Mouse (Mus musculus): Measurements from ENCODE around the gene Eepd1. TPM values are rescaled to one million over a fixed set of nuclear protein-coding genes. Genes with fewer than 3 reads are reported as not detected.

The Eepd1 gene
- polyA plus RNA-seq, 1 experiment from 2014 or later, result 12.3 TPM

GRCm38 (mm10) chr9:25590740-25591139 is 109.4 kb downstream of the Eepd1 start:
- no peak overlapping the region for H3K9ac ChIP-seq (ENCODE audit: low read length)
- H3K9me3 ChIP-seq (ENCODE audit: control insufficient read depth, low read length), result no peaks in the 10 kb centered on the region
- H3K27ac ChIP-seq (ENCODE audit: low read depth, low read length), result no peak overlapping the region
- no peaks in the 10 kb centered on the region for H3K36me3 ChIP-seq (ENCODE audit: control insufficient read depth, insufficient read depth, low read length)
- no peaks in the 10 kb centered on the region for H3K4me1 ChIP-seq (ENCODE audit: control insufficient read depth, insufficient read depth, low read length)
- H3K4me2 ChIP-seq (ENCODE audit: low read depth), result no peak overlapping the region
- H3K27me3 ChIP-seq (ENCODE audit: control insufficient read depth, insufficient read depth, low read length), result no peaks in the 10 kb centered on the region
- WGBS, result 42% methylated on average over 4 of the region's 4 CpGs
- no peak for ATAC-seq (ENCODE audit: insufficient read depth, low FRiP score, low TSS enrichment)
- no peak for DNase-seq (ENCODE audit: low spot score)
- no peak overlapping the region for H3K4me3 ChIP-seq (ENCODE audit: low read depth, low read length)

GRCm38 (mm10) chr9:25591390-25592354 is 110.3 kb downstream of the Eepd1 start:
- no peak overlapping the region for H3K4me3 ChIP-seq (ENCODE audit: low read depth, low read length)
- H3K9me3 ChIP-seq (ENCODE audit: control insufficient read depth, low read length), result no peaks in the 10 kb centered on the region
- no peaks in the 10 kb centered on the region for H3K4me1 ChIP-seq (ENCODE audit: control insufficient read depth, insufficient read depth, low read length)
- no peak overlapping the region for H3K4me2 ChIP-seq (ENCODE audit: low read depth)
- WGBS, result 28% methylated on average over 15 of the region's 15 CpGs
- no peak overlapping the region for H3K27ac ChIP-seq (ENCODE audit: low read depth, low read length)
- DNase-seq (ENCODE audit: low spot score) (peak; percentile 68), ATAC-seq (ENCODE audit: insufficient read depth, low FRiP score, low TSS enrichment) (peak; percentile 69; the same call in 1 of the 2 replicates)
- H3K9ac ChIP-seq (ENCODE audit: low read length), result no peak overlapping the region
- H3K36me3 ChIP-seq (ENCODE audit: control insufficient read depth, insufficient read depth, low read length), result no peaks in the 10 kb centered on the region
- H3K27me3 ChIP-seq (ENCODE audit: control insufficient read depth, insufficient read depth, low read length), result no peaks in the 10 kb centered on the region

GRCm38 (mm10) chr9:25592355-25592955 is 111.1 kb downstream of the Eepd1 start:
- H3K4me1 ChIP-seq (ENCODE audit: control insufficient read depth, insufficient read depth, low read length), result no peaks in the 10 kb centered on the region
- H3K27ac ChIP-seq (ENCODE audit: low read depth, low read length), result no peak overlapping the region
- H3K4me2 ChIP-seq (ENCODE audit: low read depth), result no peak overlapping the region
- H3K9ac ChIP-seq (ENCODE audit: low read length), result no peak overlapping the region
- no peaks in the 10 kb centered on the region for H3K36me3 ChIP-seq (ENCODE audit: control insufficient read depth, insufficient read depth, low read length)
- H3K9me3 ChIP-seq (ENCODE audit: control insufficient read depth, low read length), result no peaks in the 10 kb centered on the region
- H3K27me3 ChIP-seq (ENCODE audit: control insufficient read depth, insufficient read depth, low read length), result no peaks in the 10 kb centered on the region
- ATAC-seq (ENCODE audit: insufficient read depth, low FRiP score, low TSS enrichment), result no peak
- 72% methylated on average over 4 of the region's 4 CpGs for WGBS
- DNase-seq (ENCODE audit: low spot score), result no peak
- H3K4me3 ChIP-seq (ENCODE audit: low read depth, low read length), result no peak overlapping the region

GRCm38 (mm10) chr9:25624744-25625143 is 143.4 kb downstream of the Eepd1 start:
- H3K27ac ChIP-seq (ENCODE audit: low read depth, low read length), result no peak overlapping the region
- no peak overlapping the region for H3K9ac ChIP-seq (ENCODE audit: low read length)
- H3K9me3 ChIP-seq (ENCODE audit: control insufficient read depth, low read length), result no peaks in the 10 kb centered on the region
- DNase-seq (ENCODE audit: low spot score) (no peak), ATAC-seq (ENCODE audit: insufficient read depth, low FRiP score, low TSS enrichment) (no peak)
- H3K27me3 ChIP-seq (ENCODE audit: control insufficient read depth, insufficient read depth, low read length), result no peaks in the 10 kb centered on the region
- no peak overlapping the region for H3K4me3 ChIP-seq (ENCODE audit: low read depth, low read length)
- H3K36me3 ChIP-seq (ENCODE audit: control insufficient read depth, insufficient read depth, low read length), result no peaks in the 10 kb centered on the region
- H3K4me2 ChIP-seq (ENCODE audit: low read depth), result no peak overlapping the region
- H3K4me1 ChIP-seq (ENCODE audit: control insufficient read depth, insufficient read depth, low read length), result no peaks in the 10 kb centered on the region
- WGBS, result 85% methylated on average over 2 of the region's 2 CpGs

- WGBS, result 78% methylated on average over 5 of the region's 5 CpGs
- no peak overlapping the region for H3K9ac ChIP-seq (ENCODE audit: low read length)
- no peaks in the 10 kb centered on the region for H3K36me3 ChIP-seq (ENCODE audit: control insufficient read depth, insufficient read depth, low read length)
- DNase-seq (ENCODE audit: low spot score), result no peak
- no peak overlapping the region for H3K4me2 ChIP-seq (ENCODE audit: low read depth)
- no peaks in the 10 kb centered on the region for H3K9me3 ChIP-seq (ENCODE audit: control insufficient read depth, low read length)
- H3K4me1 ChIP-seq (ENCODE audit: control insufficient read depth, insufficient read depth, low read length), result no peaks in the 10 kb centered on the region
- ATAC-seq (ENCODE audit: insufficient read depth, low FRiP score, low TSS enrichment), result no peak
- no peaks in the 10 kb centered on the region for H3K27me3 ChIP-seq (ENCODE audit: control insufficient read depth, insufficient read depth, low read length)
- H3K4me3 ChIP-seq (ENCODE audit: low read depth, low read length), result no peak overlapping the region
- no peak overlapping the region for H3K27ac ChIP-seq (ENCODE audit: low read depth, low read length)
Measured at GRCm38 (mm10) chr9:25629531-25630099, 148.3 kb downstream of the Eepd1 start.

Other genes with a start within 250 kb of the Eepd1 start
- 305 and 311 TPM in 2 replicates for gene Sept7, start 229.1 kb upstream of the Eepd1 start, polyA plus RNA-seq (2014; fragmentation: Nextera tagmentation; extraction: Ambion mirVana)

Measured in neural tube, embryonic 11.5 days (tissue).